Mouse (Mus musculus) erythroblast, adult 5-6 weeks (primary cell): ENCODE results near the gene Cntn2. TPM values are rescaled to one million over a fixed set of nuclear protein-coding genes. Genes with fewer than 3 reads are reported as not detected.
"Not testable (repeated sequence)": the region's sequence is repeated elsewhere in the genome, so short reads cannot be mapped to it uniquely, and the experiment has no call there.

ENCODE experiments used
- ATAC-seq: replicated peaks from 2 replicates; pipeline ENCODE4 v1.8.0; 2016; ENCODE audit warnings: moderate number of reproducible peaks, mild to moderate bottlenecking, moderate TSS enrichment, inconsistent platforms; ENCODE audit not compliant: poor library complexity, low FRiP score, severe bottlenecking
- total RNA-seq, 2 experiments: library from RNA; stranded (forward) in 1 of 2; stranded (reverse) in 1 of 2; fragments of 150-400 nt in 1 of 2; fragments of 200-764, 138-1000 nt in 1 of 2; gene quantifications; 2 replicates each; pipeline versions ENCODE4 v1.2.3 to v1.2.4; 2015 to 2017; ENCODE audit warnings: low replicate concordance in 2 of 2

The Cntn2 gene
- total RNA-seq, 2 experiments from 2014 or later = not detected

DNA sequence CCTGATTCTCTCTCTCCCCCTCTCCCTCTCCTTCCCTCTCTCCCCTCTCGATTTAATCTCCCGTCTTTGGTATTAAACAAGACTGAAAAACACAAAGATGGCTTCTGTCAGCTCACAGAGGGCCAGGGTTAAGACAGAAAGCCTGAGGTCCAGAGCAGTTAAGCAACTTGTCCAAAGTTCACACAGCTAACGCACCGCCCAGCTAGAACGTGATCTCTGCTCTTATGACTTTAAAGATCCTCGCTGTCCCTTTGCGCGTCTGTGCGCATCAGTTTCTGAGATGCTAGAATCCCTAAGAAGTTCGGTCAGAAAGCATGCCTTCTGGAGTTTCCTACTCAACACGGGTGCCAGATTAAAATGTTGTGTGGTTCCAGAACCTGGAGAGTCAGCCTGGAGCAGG is 23.3 kb downstream of the Cntn2 start:
- no peak for ATAC-seq

DNA sequence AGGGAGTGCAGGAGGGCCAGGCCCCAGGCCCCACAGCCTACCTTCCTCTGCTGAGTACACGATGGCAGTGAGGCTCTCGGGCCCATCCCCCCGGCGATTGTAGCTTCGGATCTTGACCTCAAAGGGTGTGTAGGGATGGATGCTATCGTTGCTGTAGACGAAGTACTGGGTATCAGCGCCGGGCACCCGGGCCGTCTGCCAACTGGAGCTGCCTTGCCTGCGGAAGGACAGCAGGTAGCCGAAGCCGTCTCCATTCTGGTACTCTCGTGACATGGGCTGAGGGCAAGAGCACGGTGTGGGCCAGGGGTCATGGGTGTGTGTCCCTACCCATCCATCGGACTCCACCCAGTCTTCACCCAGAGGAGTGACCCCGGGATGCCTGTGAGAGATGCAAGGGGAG is 24.4 kb downstream of the Cntn2 start:
- ATAC-seq = no peak

DNA sequence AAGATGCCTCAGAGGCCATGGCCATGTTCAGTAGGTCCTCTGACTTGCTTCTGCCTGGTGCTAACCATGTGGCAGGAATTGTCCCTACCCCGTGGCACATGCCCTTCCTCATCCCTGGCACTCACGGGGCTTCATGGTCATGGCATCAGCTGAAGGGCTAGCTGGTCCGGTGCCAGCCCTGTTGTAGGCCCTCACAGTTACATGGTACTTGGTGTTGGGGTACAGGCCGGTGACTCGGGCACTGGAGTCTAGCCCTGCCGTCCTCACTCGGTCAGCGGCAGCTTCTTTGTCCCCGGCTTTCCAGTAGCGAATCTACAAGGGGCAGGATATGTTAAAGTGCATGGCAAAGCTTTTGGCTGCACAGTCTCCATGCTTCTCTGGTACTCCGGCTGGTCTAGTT is 26.3 kb downstream of the Cntn2 start:
- ATAC-seq = no peak

DNA sequence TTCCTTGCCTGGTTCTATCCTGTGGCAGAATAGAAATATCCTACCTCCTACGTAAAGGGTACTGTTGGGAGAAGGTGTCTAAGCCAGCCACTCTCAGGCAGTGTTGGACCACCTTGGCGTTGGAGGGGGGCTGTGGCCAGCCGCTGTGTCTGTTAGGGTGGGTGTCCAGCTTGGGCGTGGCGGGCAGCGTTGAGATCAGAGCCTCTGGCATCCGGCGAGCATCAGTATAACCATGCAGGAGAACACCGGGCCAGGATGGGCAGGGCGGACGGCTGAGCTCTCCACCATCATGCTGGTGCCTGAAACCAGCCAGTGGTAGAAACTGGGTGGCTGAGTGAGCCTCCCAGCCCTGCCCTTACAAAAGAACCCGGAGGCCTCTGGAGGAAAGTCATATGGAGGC is 27.7 kb downstream of the Cntn2 start:
- no peak for ATAC-seq

DNA sequence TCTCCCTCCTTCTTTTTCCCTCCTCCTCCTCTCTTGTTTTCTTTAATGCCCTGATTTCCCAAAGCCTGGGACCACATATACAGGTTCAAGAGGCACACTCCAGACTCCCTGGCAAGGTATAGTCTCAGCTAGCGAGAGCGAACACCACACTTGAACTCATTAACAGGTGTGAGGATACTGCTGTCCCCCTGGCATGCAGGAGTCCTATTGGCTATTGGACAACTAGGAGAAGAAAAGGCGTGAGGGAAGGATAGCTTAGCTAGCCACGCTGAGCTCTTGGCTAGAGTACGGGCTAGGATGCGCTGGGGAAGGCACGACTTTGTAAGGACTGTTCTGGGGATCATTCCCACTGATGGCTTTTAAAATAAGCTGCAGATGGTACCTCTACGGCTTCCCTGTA is 30.9 kb downstream of the Cntn2 start:
- no peak for ATAC-seq

DNA sequence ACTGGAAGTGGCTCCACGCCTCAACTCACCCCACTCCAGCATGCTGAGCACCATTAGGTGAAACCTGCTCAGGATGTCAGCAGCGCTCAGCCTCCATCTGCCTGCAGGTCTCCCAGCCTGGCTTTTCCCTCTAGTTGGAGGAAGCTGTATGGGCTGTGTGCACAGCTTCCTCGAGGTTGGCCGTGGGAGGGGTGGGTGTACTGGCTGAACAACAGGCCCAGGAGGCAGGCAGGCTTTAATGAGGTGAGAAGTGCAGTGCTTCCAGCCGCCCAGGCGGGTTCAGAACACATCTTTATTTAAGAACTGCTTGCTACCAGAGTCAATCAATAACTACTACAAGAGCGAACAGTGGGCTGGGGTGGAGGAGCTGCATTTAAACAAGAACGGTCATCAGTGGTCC is 31.5 kb downstream of the Cntn2 start:
- ATAC-seq = no peak

DNA sequence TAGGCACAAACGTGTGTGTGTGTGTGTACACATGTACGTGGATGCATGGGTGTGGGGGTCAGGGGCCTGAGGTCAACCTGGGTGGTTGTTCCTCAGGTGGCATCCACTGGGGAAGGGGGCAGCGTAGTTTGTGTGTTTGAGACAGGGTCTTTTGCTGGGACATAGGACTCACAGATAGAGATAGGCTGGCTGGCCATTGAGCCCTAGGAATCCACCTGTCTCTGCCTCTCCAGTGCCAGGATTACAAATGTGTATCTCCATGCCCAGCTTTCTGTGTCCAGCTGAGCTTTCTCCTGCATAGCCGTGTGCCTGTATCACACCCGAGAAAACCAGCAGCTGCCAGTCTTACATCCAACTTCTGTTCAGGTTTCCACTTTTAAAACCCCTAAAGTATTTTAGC is 33.3 kb downstream of the Cntn2 start:
- ATAC-seq = no peak

DNA sequence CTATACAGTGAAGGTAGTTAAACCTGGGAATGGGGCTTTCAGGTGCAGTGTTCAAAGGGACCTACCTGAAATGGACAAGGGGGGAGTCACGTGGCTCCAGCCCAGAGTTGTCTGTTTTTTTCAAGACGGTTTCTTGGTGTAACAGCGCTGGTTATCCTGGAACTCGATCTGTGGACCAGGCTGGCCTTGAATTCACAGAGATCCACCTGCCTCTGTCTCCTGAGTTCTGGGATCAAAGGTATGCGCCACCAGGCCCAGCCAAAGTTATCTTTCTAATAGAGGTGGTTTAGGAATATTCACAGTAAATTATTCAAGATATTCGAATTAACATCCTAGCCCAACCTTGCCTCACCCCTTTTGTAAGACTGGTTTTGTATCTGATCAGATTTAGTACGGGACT is 36.4 kb downstream of the Cntn2 start:
- no peak for ATAC-seq

DNA sequence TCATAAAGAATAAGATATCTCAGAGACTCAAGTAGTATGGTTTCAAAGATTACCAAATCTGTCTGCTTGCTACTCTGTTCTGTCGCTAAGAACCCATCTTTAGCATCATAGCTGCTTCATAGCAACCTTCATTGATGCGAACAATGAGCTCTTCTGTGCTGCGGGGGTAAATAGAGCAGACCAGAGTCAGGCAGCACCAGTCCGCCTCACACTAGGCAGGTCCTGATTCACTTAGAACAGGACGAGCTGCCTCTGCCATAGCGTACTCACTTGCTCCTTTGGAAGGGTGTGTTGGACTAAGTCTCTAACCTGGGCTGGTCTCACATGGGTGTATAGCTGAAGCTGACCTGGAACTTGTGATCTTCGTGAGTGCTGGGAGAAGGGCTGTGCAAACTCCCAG is 37.0 kb downstream of the Cntn2 start, which contains the start of gene Tmem81:
Tmem81 (plus strand) TSS at position 173 of the 400 bp plus-strand sequence.
- ATAC-seq = no peak

DNA sequence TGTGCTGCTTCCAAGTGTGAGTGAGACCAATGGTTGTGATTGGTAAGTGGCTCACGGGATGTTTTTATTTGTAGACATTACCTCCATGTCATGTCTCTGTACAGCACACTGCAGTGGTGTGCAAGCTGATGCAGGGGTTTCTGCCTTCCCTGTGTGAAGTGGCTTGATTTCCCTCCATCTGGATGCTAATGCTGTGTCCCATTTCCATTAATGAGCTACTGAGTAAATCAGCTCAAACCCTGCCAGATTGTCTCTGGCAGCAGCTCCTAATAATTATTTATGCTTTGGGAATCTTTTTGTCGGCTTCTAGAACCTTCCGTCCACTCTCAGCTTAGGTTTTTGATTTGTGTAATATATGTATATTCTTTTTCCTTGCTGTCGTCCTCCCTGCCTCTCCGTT is 37.9 kb downstream of the Cntn2 start:
- no peak for ATAC-seq

DNA sequence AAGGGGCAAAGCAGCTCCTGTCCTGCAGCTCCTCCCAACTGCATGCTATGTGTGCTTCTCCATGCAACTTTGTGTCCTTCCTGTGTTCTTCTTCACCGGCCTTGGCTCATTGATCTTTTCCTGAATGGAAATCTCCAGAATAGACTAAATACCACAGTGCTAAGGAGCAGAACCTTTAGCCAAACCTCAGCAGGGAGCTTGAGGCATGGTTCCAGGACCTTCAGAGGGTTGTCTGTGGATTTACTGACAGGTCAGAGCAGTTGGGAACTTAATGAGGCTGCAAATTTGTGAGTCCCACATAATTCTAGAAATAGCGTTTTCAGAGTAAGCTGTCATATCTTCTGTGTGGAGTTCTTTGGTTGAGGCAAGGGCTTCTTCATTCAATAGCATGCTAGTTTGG is 42.5 kb downstream of the Cntn2 start:
- no peak for ATAC-seq

DNA sequence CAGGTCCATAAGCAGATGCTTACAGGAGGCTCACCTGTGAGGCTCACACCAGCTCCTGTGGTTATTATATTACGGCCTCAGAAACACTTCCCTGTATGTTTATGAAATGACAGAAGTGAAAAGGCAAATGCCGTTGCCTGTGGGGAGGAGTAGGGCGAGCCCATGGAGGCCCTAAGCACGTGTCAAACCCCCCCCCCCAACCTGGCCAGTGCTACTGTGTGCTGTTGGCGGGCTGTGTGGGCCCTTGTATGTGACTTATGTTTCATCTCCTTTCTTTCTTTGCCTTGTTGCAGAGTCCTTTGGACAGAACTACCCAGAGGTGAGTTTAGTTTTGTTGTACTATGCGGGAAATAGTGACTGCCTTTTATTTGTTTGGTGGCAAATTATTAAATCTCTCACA is 59.3 kb downstream of the Cntn2 start:
- no peak for ATAC-seq

DNA sequence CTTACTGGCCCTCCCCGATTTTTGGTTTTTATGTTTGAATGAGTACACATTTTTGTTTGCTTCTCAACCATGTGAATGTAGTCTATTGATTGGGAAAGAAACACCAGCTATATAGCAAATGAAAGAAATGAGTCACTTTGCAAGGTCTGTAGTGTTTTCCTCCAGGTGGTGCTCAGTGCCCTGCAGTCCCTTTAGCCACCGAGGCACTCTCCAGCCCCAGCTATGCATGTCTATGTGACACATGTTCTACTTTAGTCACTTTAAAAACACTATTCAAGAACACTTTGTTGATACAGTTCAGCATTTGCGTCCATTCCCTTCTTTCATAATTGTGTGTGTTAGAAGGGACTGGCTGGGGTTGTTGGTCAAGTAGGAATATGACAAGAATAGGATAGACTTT is 59.8 kb downstream of the Cntn2 start:
- no peak for ATAC-seq

DNA sequence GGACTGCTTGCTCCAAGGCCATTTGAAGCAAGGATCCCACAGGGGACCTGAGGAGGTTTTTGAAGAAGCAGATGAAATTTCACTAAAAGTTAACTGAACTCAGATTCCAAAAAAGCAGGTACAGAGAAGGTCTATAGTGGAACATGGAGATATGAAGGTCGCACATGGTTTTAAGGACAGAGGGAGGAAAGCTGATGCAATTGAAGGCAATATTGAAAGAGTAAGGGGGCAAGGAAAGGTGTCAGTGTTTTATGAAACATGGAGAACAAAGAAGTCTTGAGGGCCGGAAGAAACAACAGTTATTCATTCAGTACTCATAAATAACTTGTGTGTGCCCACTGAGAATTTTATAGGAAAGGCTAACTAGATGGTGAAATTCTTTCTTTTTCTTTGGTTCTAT is 61.4 kb downstream of the Cntn2 start:
- ATAC-seq = no peak

DNA sequence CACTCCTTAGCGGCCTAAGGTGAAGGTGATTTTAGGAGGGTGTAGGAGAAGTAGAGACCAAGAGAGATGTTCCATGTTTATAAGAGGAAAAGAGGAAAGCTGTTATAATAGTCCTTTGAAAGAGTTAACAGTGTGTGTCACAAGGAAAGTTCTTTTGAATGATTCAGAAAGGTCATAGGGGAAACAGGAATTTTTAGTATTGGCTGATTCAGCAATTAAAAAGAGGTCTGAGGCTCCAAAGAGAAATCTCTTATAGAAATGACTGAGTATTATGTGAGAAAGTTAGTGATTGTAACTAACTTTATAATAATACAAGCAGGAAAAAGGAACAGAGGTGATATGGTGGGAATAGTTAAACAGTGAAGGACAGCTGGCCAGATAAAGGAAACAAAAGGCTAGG is 63.6 kb downstream of the Cntn2 start:
- no peak for ATAC-seq

DNA sequence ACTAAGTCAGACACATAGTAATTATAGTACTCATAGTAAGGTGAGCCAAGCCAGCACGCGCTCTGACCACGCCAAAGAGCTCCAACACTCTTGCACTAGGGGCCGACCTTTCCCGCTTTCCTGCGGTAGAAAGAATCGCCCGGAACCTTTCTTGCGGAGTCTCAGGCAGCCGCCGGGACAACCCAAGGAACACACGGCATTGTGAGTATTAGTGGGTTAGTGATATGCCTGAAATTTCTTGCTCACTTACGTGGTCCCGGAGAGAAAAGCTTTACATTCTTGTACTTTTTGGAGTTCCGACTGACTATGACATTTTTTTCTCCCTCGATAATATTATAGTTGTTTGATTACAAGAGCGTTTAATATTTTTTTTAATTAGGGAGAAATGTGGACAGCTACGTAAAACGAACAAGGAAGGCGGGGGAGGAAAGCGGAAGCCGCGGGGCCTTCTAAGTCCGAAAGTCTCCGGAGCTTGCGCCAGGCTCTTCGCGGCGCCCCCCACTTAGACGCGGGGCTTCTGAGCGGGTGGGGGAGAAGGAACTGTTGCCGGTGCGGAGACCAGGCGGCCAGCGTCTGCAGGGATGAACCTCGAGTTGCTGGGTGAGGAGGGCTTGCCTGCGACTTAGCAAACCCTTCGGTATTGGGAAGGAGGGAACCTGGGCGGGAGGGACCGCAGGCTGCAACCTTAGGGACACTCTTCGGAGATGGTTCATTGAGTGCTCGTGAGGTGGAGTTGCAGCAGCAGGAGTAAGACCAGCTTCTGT is 65.9 kb downstream of the Cntn2 start, which contains the start of gene Rbbp5:
Rbbp5 (plus strand) TSS at position 438 of the 764 bp plus-strand sequence.
- peak; percentile 93 for ATAC-seq

DNA sequence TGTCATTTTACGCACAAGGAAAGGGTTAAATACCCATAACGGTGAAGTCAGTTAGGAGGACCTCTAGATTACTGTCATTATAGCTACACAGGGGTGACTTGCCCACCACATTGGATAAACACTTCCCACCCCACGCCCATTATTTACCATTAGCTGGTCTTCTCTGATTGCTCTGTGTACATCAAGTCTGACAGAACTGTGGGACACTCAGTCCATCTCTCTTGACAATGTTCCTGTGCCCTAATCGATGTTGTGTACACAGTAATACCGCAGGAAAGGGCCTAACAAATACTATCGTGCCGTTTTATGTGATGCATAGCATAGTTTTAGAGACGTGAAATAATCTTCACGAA is 66.5 kb downstream of the Cntn2 start:
- ATAC-seq = peak; percentile 41

DNA sequence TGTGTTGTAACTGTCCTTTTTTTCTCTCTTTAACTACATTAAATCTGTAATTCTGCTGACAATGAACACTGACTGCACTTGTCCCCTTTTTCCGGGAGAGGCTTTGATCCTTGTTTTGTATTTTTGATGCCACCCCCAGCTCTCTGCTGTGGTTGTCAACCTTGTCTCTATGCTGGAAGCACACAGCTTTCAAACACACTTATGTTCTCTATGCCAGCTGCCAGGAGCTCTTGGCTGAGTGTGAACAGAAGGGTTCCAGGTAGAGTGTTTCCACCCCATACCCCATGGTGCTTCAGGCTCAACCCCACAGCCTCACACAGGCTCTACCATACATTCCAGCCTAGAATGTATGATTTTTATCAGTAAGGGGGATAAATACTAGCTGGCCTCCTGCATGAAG is 68.6 kb downstream of the Cntn2 start:
- ATAC-seq = no peak

DNA sequence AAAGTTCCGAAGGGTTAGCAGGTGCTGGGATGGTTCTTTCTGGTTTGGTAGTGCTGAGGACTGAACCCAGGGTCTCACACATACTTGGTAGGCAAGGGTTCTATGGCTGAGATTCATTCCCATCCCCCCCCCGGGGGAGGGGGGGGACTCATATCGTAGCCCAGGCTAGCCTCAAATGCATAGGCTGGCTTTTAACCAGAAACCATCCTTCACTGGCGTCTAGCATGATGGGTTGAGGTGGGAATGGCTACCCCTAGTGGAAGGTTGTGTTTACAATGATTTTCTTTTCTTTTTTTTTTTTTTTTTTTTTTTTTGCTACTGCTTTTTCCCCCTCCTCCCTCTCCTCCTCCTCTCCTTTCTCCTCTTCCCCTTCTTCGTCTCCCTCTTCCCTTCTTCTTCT is 70.5 kb downstream of the Cntn2 start:
- ATAC-seq = no peak

DNA sequence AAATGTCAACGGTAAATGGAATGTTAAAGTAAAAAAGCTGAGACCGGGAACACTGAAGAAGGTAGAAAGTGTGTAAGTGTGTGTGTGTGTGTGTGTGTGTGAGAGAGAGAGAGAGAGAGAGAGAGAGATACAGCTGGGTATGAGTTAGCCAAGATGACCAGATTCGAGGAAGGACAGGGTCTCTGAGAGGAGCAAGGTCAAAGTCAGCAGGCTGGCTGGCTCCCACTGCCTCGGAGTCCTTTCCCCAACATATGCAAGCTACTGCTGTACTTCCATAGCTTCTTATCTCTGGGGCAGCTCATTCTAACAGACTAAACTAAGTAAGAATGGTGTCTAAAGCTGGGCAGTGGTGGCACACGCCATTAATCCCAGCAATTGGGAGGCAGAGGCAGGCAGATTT is 71.6 kb downstream of the Cntn2 start:
- ATAC-seq = no peak

DNA sequence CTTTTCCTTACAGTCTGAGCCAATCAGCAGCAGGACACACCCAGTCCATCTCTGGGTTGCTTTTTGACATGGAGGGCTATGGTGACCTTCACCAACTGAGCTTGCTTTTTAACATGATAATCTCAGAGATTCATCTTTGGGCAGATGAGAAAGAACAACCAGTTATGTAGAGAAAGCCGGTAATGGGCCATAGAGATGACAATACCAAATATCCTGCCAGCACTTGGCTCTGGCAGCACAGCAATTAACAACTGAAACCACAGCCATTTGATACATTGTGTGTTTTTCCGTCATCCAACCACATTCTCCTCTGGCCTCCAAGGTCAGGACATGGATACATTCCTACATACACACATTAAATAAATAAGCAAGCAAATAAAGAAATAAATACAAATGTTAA is 72.0 kb downstream of the Cntn2 start:
- no peak for ATAC-seq

DNA sequence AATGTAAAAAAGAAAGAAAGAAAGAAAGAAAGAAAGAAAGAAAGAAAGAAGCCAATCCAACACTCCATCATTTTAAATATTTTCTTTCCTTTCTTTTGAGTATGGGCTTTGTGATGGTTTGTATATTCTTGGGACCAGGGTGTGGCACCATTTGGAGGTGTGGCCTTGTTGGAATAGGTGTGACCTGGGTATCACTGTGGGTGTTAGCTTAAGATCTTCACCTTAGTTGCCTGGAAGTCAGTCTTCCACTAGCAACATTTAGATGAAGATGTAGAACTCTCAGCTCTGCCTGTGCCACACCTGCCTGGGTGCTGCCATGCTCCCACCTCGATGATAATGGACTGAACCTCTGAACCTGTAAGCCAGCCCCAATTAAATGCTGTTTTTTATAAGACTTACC is 73.0 kb downstream of the Cntn2 start:
- not testable (repeated sequence) for ATAC-seq
